Mouse (Mus musculus) lung, embryonic 14.5 days (tissue): ENCODE data around the gene Grin2c. TPM values are rescaled to one million over a fixed set of nuclear protein-coding genes. Genes with fewer than 3 reads are reported as not detected.

Experiments
- ATAC-seq: fragments of 200-750 bp; cut with Nextera tagmentation; 2 replicates; pipeline ENCODE4 v1.8.0; 2017; ENCODE audit warnings: mild to moderate bottlenecking, moderate TSS enrichment, moderate library complexity; ENCODE audit not compliant: insufficient read depth
- DNase-seq: peaks from one replicate; pipeline ENCODE4 v3.0.0-alpha.2; 2015
- H3K27ac ChIP-seq: fragments of 300-500 bp; sonication (generic); 2 replicates; pipeline ENCODE4 v1.5.1; 2014; ENCODE audit warnings: low read depth, mild to moderate bottlenecking, moderate library complexity
- H3K27me3 ChIP-seq: fragments of 300-500 bp; sonication (generic); 2 replicates; pipeline ENCODE4 v1.6.1; 2014; ENCODE audit warnings: low read length, control low read depth; ENCODE audit not compliant: insufficient read depth
- H3K36me3 ChIP-seq: fragments of 300-500 bp; sonication (generic); 2 replicates; pipeline ENCODE4 v1.6.1; 2014; ENCODE audit warnings: control low read depth; ENCODE audit not compliant: insufficient read depth
- H3K4me1 ChIP-seq: fragments of 300-500 bp; sonication (generic); 2 replicates; pipeline ENCODE4 v1.6.1; 2014; ENCODE audit warnings: antibody characterized with exemption, control low read depth; ENCODE audit not compliant: insufficient read depth
- H3K4me2 ChIP-seq: fragments of 300-500 bp; sonication (generic); 2 replicates; pipeline ENCODE4 v1.6.1; 2014; ENCODE audit warnings: mild to moderate bottlenecking
- H3K4me3 ChIP-seq: fragments of 300-500 bp; sonication (generic); 2 replicates; pipeline ENCODE4 v1.5.1; 2014; ENCODE audit warnings: low read depth, low read length
- H3K9ac ChIP-seq: fragments of 300-500 bp; sonication (generic); 2 replicates; pipeline ENCODE4 v1.6.1; 2014
- H3K9me3 ChIP-seq: fragments of 300-500 bp; sonication (generic); 2 replicates; pipeline ENCODE4 v1.6.1; 2016; ENCODE audit warnings: low read depth, low read length, control low read depth
- CTCF ChIP-seq: IDR thresholded peaks from 2 replicates; pipeline ENCODE4 v1.5.1; 2016; ENCODE audit warnings: antibody characterized with exemption, low read depth
- WGBS: fragments of 180-500 bp; shearing (Covaris S2); extraction: QIAGEN DNeasy Blood & Tissue Kit; methylation state at CpG from one replicate; pipeline ENCODE4 v1.1.7; 2014; 5-methylcytosine and 5-hydroxymethylcytosine counted together
- polyA plus RNA-seq: library from polyadenylated mRNA; unstranded; fragments of >200 nt; fragmentation: Nextera tagmentation; extraction: Ambion mirVana; gene quantifications from 2 replicates; pipeline ENCODE4 v1.2.1, GENCODE M21; 2014

Gene Grin2c
- polyA plus RNA-seq, 1 experiment from 2014 or later, result not detected

- TF ChIP-seq CTCF, result no peak
- Histone ChIP-seq H3K36me3 (0 out of 2 replicates have a peak, but pooled peaks cover 6% of the 10 kb centered on the region), H3K27me3 (peaks cover 34% of the 10 kb centered on the region), H3K4me2 (no peak overlapping the region), H3K4me1 (0 out of 2 replicates have a peak, but pooled peaks cover 6% of the 10 kb centered on the region), H3K9me3 (no peaks in the 10 kb centered on the region), H3K9ac (no peak overlapping the region), H3K4me3 (no peak overlapping the region), H3K27ac (no peak overlapping the region)
- WGBS, result 45% methylated on average over 10 of the region's 10 CpGs
- DNase-seq (no peak), ATAC-seq (no peak)
These were observed 4.4 kb upstream of the Grin2c start for GRCm38 (mm10) chr11:115271481-115271880.

- Histone ChIP-seq H3K27me3 (peaks cover 39% of the 10 kb centered on the region), H3K4me2 (no peak overlapping the region), H3K9me3 (no peaks in the 10 kb centered on the region), H3K36me3 (0 out of 2 replicates have a peak, but pooled peaks cover 6% of the 10 kb centered on the region), H3K4me1 (0 out of 2 replicates have a peak, but pooled peaks cover 2% of the 10 kb centered on the region), H3K27ac (no peak overlapping the region), H3K9ac (no peak overlapping the region), H3K4me3 (no peak overlapping the region)
- DNase-seq (no peak), ATAC-seq (no peak)
- no peak for TF ChIP-seq CTCF
- 50% methylated on average over 9 of the region's 9 CpGs for WGBS
These were observed 4.0 kb upstream of the Grin2c start for GRCm38 (mm10) chr11:115271052-115271451.

GRCm38 (mm10) chr11:115270148-115270861, 3.3 kb upstream of the Grin2c start:
- Histone ChIP-seq H3K36me3 (0 out of 2 replicates have a peak, but pooled peaks cover 6% of the 10 kb centered on the region), H3K27ac (no peak overlapping the region), H3K27me3 (peaks cover 46% of the 10 kb centered on the region), H3K9ac (no peak overlapping the region), H3K4me2 (no peak overlapping the region), H3K4me3 (no peak overlapping the region), H3K4me1 (0 out of 2 replicates have a peak, but pooled peaks cover 2% of the 10 kb centered on the region), H3K9me3 (no peaks in the 10 kb centered on the region)
- peak; percentile 90 for DNase-seq
- 24% methylated on average over 19 of the region's 19 CpGs for WGBS
- TF ChIP-seq CTCF, result peak; percentile 98
- no peak for ATAC-seq

- TF ChIP-seq CTCF, result no peak
- ATAC-seq, result no peak
- no peak overlapping the region for H3K4me3 ChIP-seq
- H3K36me3 ChIP-seq, result 0 out of 2 replicates have a peak, but pooled peaks cover 6% of the 10 kb centered on the region
- no peak overlapping the region for H3K4me2 ChIP-seq
- H3K4me1 ChIP-seq, result 0 out of 2 replicates have a peak, but pooled peaks cover 2% of the 10 kb centered on the region
- H3K27ac ChIP-seq, result no peak overlapping the region
- peaks cover 54% of the 10 kb centered on the region for H3K27me3 ChIP-seq
- no peak for DNase-seq
- no peaks in the 10 kb centered on the region for H3K9me3 ChIP-seq
- WGBS, result 81% methylated on average over 27 of the region's 27 CpGs
- H3K9ac ChIP-seq, result no peak overlapping the region
These were observed 2.5 kb upstream of the Grin2c start for GRCm38 (mm10) chr11:115269330-115270066.

- Histone ChIP-seq H3K9me3 (no peaks in the 10 kb centered on the region), H3K36me3 (0 out of 2 replicates have a peak, but pooled peaks cover 6% of the 10 kb centered on the region), H3K9ac (no peak overlapping the region), H3K4me3 (no peak overlapping the region), H3K27ac (no peak overlapping the region), H3K4me1 (0 out of 2 replicates have a peak, but pooled peaks cover 2% of the 10 kb centered on the region), H3K27me3 (peaks cover 70% of the 10 kb centered on the region), H3K4me2 (no peak overlapping the region)
- DNase-seq, result no peak
- TF ChIP-seq CTCF, result no peak
- no peak for ATAC-seq
- whole genome bisulfite sequencing, result 64% methylated on average over 11 of the region's 11 CpGs
These were observed 915 bp upstream of the Grin2c start for GRCm38 (mm10) chr11:115267958-115268357.

- Histone ChIP-seq H3K36me3 (0 out of 2 replicates have a peak, but pooled peaks cover 6% of the 10 kb centered on the region), H3K4me2 (peak overlapping the region; percentile 59), H3K27ac (no peak overlapping the region), H3K4me3 (peak overlapping the region; percentile 33), H3K9ac (no peak overlapping the region; the same call in 1 of the 2 replicates), H3K27me3 (peaks cover 85% of the 10 kb centered on the region), H3K4me1 (0 out of 2 replicates have a peak, but pooled peaks cover 2% of the 10 kb centered on the region), H3K9me3 (no peaks in the 10 kb centered on the region)
- TF ChIP-seq CTCF, result no peak
- no peak for DNase-seq
- 2% methylated on average over 21 of the region's 22 CpGs for WGBS
- ATAC-seq, result no peak
These were observed 654 bp downstream of the Grin2c start for GRCm38 (mm10) chr11:115266400-115266778.
